Mouse (Mus musculus) heart, embryonic 13.5 days (tissue): ENCODE measurements around the gene Plin4. TPM values are rescaled to one million over a fixed set of nuclear protein-coding genes. Genes with fewer than 3 reads are reported as not detected.
"Not testable (repeated sequence)": the region's sequence is repeated elsewhere in the genome, so short reads cannot be mapped to it uniquely, and the experiment has no call there.

ENCODE experiments used
- ATAC-seq: fragments of 200-750 bp; cut with Nextera tagmentation; 2 replicates; pipeline ENCODE4 v1.8.0; 2017; ENCODE audit warnings: moderate TSS enrichment; ENCODE audit not compliant: insufficient number of reproducible peaks, low FRiP score, low TSS enrichment; ENCODE audit errors: extremely low read depth
- H3K27ac ChIP-seq: fragments of 300-500 bp; sonication (generic); replicated peaks from 2 replicates; pipeline ENCODE4 v1.5.1; 2015; ENCODE audit warnings: moderate library complexity, mild to moderate bottlenecking, inconsistent platforms
- H3K27me3 ChIP-seq: fragments of 300-500 bp; sonication (generic); replicated peaks from 2 replicates; pipeline ENCODE4 v1.6.1; 2015; ENCODE audit warnings: mild to moderate bottlenecking, inconsistent platforms
- H3K36me3 ChIP-seq: fragments of 300-500 bp; sonication (generic); 2 replicates; pipeline ENCODE4 v1.6.1; 2015; ENCODE audit warnings: mild to moderate bottlenecking, inconsistent platforms
- H3K4me1 ChIP-seq: fragments of 300-500 bp; sonication (generic); 2 replicates; pipeline ENCODE4 v1.6.1; 2015; ENCODE audit warnings: inconsistent platforms
- H3K4me2 ChIP-seq: fragments of 300-500 bp; sonication (generic); 2 replicates; pipeline ENCODE4 v1.6.1; 2015; ENCODE audit warnings: inconsistent platforms, mild to moderate bottlenecking, moderate library complexity
- H3K4me3 ChIP-seq: fragments of 300-500 bp; sonication (generic); 2 replicates; pipeline ENCODE4 v1.5.1; 2015; ENCODE audit warnings: moderate library complexity, mild to moderate bottlenecking, inconsistent platforms
- H3K9ac ChIP-seq: fragments of 300-500 bp; sonication (generic); 2 replicates; pipeline ENCODE4 v1.6.1; 2015; ENCODE audit warnings: inconsistent platforms, mild to moderate bottlenecking, moderate library complexity
- H3K9me3 ChIP-seq: fragments of 300-500 bp; sonication (generic); 2 replicates; pipeline ENCODE4 v1.6.1; 2016; ENCODE audit warnings: inconsistent platforms
- WGBS: fragments of 180-500 bp; shearing (Covaris S2); methylation state at CpG from one replicate; pipeline ENCODE4 v1.1.7; 2015; ENCODE audit warnings: mixed read lengths; 5-methylcytosine and 5-hydroxymethylcytosine counted together
- polyA plus RNA-seq: library from polyadenylated mRNA; unstranded; fragments of >200 nt; fragmentation: Nextera tagmentation; extraction: Ambion mirVana; gene quantifications from 2 replicates; pipeline ENCODE4 v1.2.1, GENCODE M21; 2015

Plin4 gene
- polyA plus RNA-seq, 1 experiment from 2014 or later = 0.07 TPM

DNA sequence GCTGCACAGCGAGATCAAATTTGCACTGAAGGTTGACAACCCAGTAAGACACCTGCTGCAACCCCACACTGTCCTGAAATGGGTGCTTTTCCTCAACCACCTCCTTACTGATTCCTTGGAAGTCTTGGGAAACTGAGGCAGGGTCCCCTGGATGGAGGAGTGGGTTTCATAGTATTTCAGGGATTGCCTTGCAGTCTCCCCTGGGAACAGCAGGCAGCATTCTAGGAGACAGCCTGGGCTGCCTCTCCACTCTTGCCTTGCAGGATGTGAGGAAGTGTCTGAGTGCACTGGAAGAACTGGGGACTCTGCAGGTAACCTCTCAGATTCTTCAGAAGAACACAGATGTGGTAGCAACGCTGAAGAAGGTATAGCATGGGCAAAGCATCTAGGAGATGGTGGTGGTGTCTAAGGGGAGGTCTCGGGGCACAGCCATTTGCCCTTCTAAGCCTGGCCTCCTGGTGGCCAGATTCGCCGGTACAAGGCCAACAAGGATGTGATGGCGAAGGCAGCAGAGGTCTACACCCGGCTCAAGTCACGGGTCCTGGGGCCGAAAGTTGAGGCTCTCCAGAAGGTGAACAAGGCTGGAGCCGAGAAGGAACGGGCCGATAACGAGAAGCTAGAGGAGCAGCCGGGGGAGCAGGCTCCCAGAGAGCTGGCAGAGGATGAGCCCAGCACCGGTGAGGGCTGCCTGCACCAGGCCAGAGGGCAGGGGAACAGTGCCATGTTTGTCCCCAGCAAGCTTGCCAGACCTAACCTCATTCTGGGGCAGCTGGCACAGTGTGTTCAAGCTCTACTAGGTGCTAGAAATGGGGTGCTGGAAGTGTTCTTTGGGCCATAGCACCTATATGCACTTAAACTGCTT lies 10.7 kb downstream of the Plin4 start:
- Histone ChIP-seq H3K4me1 (no peaks in the 10 kb centered on the region), H3K27me3 (no peaks in the 10 kb centered on the region), H3K9ac (no peak overlapping the region), H3K4me2 (no peak overlapping the region), H3K4me3 (no peak overlapping the region), H3K9me3 (no peaks in the 10 kb centered on the region), H3K36me3 (peaks cover 98% of the 10 kb centered on the region), H3K27ac (no peak overlapping the region)
- ATAC-seq = no peak
- 83% methylated on average over 15 of the region's 15 CpGs for WGBS

DNA sequence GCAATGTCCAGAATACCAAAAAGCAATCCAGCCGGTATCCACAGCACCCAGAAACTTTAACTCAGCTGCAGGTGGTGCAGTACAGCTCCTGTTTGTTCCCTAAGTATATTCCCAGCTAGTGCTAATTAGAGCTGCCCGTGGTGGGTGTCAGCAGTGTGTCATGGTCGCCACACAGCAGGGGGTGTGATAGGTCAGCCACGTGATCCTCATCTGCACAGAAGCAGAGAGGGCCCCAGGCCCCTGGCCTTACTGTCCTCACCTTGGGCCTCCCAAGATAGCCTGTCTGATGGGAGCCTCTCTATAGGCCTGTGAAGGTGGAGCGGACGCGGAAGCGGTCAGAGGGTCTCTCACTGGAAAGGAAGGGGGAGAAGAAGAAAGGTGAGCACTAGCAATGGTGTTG lies 11.4 kb downstream of the Plin4 start:
- Histone ChIP-seq H3K9me3 (no peaks in the 10 kb centered on the region), H3K4me2 (no peak overlapping the region), H3K27me3 (no peaks in the 10 kb centered on the region), H3K36me3 (peaks cover 97% of the 10 kb centered on the region), H3K4me1 (no peaks in the 10 kb centered on the region), H3K9ac (no peak overlapping the region), H3K27ac (no peak overlapping the region), H3K4me3 (no peak overlapping the region)
- WGBS = 90% methylated on average over 8 of the region's 8 CpGs
- ATAC-seq = no peak

DNA sequence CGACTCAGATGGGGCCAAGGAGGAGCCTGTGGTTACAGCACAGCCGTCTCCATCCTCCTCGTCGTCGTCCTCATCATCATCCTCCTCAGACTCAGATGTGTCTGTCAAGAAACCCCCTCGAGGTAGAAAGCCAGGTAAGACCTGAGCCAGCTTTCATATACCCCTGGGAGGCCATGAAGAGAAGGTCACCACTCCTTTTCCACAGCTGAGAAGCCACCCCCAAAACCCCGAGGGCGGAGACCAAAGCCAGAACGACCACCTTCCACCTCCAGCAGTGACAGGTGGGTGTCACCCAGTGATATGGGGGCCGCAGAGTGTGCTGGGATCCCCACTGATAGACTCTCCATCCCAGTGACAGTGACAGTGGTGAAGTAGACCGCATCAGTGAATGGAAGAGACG lies 12.7 kb downstream of the Plin4 start:
- H3K36me3 ChIP-seq = peaks cover 91% of the 10 kb centered on the region
- no peaks in the 10 kb centered on the region for H3K27me3 ChIP-seq
- ATAC-seq = no peak
- H3K4me2 ChIP-seq = no peak overlapping the region
- H3K4me3 ChIP-seq = no peak overlapping the region
- no peaks in the 10 kb centered on the region for H3K4me1 ChIP-seq
- WGBS = 90% methylated on average over 12 of the region's 12 CpGs
- H3K9ac ChIP-seq = no peak overlapping the region
- no peaks in the 10 kb centered on the region for H3K9me3 ChIP-seq
- H3K27ac ChIP-seq = no peak overlapping the region

DNA sequence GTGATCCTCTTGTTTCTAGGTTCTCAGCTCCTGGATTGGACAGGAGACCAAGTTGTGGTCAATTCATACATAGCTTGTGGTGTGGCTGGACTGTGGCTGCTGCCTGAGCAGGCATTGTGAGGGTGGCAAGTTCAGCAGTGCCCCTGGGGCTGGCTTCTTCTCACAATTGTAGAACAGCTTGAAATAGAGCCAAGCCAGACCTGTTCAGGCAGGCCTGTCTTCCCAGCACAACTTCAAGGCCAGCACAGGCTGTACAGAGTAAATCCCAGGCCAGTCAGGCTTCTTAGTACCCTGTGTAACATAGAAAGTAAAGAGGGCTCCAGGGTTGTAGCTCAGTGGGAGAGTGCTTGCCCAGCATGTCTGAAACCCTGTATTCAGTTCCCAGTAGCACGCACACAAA lies 16.8 kb downstream of the Plin4 start:
- 86% methylated on average over 1 of the region's 1 CpGs for WGBS
- Histone ChIP-seq H3K4me2 (no peak overlapping the region), H3K4me1 (no peaks in the 10 kb centered on the region), H3K27me3 (no peaks in the 10 kb centered on the region), H3K4me3 (no peak overlapping the region), H3K9ac (0 out of 2 replicates have a peak overlapping the region, but pooled peaks have one; percentile 0), H3K27ac (no peak overlapping the region), H3K9me3 (no peaks in the 10 kb centered on the region), H3K36me3 (peaks cover 76% of the 10 kb centered on the region)
- no peak for ATAC-seq

DNA sequence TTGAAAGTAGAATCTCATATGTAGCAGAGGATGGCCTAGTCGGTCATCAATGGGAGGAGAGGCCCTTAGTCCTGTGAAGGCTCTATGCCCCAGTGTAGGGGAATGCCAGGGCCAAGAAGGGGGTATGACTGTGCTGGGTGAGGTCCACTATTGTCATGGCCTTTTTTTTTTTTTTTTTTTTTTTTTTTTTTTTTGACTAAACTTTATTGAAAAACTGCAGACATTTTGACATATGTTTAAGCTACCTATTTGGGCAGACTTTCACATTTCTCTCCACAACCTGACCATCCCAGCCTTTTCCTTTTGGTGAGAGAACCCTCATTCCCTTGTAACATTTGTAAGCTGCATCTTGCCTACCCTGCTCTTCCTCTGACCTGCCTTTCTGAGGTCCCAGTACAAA lies 17.3 kb downstream of the Plin4 start:
- no peaks in the 10 kb centered on the region for H3K27me3 ChIP-seq
- 76% methylated on average over 1 of the region's 1 CpGs for WGBS
- H3K27ac ChIP-seq = no peak overlapping the region
- ATAC-seq = no peak
- H3K36me3 ChIP-seq = peaks cover 75% of the 10 kb centered on the region
- no peaks in the 10 kb centered on the region for H3K4me1 ChIP-seq
- H3K4me2 ChIP-seq = no peak overlapping the region
- 0 out of 2 replicates have a peak overlapping the region, but pooled peaks have one; percentile 0 for H3K9ac ChIP-seq
- no peak overlapping the region for H3K4me3 ChIP-seq
- H3K9me3 ChIP-seq = no peaks in the 10 kb centered on the region

DNA sequence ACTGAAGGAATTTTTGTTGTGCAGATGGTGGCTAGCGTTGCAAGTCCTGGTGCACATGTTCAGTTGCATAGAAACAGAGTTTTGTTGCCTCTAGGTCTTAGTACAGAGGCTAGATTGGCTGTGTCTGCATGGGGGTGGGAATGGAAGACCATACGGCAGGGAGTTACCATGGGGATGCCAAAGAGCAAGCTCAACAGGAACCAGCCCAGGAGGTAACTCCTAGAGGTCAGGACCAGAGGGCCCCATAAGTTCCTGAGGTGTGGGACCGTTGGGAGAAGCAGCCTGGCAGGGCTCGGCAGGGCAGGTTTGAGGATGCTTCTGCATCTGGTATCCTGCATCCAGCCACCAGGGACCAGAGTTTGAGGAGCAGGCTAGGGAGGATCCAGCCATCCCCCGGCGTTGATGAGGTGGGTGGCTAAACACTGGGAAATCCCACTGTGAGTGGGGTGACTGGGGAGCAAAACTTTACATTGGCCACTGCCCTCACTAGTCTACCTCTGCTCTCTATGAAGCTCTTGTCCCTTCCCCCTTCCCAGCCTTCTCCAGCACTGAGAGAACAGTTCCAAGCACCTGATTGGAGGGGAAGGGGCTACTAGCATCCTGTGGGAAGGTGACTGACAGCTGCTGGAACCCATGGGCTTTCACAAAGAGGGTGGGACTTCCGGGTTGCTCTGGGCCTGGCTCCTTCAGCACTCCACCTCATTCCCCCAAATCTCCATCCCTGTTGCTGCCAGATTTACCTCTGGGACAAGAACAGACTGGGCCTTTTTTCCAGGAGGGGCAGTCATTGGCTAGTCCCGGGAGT lies 28.6 kb downstream of the Plin4 start:
- Histone ChIP-seq H3K9me3 (no peaks in the 10 kb centered on the region), H3K9ac (peak overlapping the region; percentile 94), H3K4me2 (peak overlapping the region; percentile 100), H3K27ac (peak overlapping the region; percentile 70; the same call in 1 of the 2 replicates), H3K4me3 (peak overlapping the region; percentile 84), H3K4me1 (peaks cover 29% of the 10 kb centered on the region), H3K36me3 (peaks cover 38% of the 10 kb centered on the region), H3K27me3 (no peaks in the 10 kb centered on the region)
- WGBS = 6% methylated on average over 8 of the region's 8 CpGs
- no peak for ATAC-seq

DNA sequence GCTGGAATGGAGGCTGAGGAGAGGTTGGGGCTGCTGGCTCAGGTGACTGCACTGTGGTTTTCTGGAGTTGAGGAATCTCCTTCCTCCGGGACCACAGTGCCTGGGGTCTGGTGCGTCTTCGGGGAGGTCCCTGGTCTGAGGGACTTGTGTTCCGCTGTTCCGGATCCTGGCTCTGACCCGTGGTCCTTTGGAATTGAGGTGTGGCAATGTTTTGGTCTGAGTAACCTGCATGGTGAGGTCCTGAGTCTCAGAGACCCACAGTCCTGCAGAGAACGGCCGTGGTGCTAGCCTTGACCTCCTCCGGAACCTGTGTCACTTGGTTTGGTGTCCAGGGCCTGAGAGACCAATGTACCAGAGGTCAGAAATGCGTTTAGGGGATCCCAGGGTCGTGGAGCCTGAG lies 29.7 kb downstream of the Plin4 start:
- 3% methylated on average over 11 of the region's 11 CpGs for WGBS
- H3K9me3 ChIP-seq = no peaks in the 10 kb centered on the region
- H3K4me1 ChIP-seq = peaks cover 36% of the 10 kb centered on the region
- H3K9ac ChIP-seq = peak overlapping the region; percentile 94
- H3K4me2 ChIP-seq = peak overlapping the region; percentile 100
- H3K27ac ChIP-seq = peak overlapping the region; percentile 70
- no peaks in the 10 kb centered on the region for H3K27me3 ChIP-seq
- no peak for ATAC-seq
- H3K36me3 ChIP-seq = peaks cover 27% of the 10 kb centered on the region
- peak overlapping the region; percentile 84 for H3K4me3 ChIP-seq

DNA sequence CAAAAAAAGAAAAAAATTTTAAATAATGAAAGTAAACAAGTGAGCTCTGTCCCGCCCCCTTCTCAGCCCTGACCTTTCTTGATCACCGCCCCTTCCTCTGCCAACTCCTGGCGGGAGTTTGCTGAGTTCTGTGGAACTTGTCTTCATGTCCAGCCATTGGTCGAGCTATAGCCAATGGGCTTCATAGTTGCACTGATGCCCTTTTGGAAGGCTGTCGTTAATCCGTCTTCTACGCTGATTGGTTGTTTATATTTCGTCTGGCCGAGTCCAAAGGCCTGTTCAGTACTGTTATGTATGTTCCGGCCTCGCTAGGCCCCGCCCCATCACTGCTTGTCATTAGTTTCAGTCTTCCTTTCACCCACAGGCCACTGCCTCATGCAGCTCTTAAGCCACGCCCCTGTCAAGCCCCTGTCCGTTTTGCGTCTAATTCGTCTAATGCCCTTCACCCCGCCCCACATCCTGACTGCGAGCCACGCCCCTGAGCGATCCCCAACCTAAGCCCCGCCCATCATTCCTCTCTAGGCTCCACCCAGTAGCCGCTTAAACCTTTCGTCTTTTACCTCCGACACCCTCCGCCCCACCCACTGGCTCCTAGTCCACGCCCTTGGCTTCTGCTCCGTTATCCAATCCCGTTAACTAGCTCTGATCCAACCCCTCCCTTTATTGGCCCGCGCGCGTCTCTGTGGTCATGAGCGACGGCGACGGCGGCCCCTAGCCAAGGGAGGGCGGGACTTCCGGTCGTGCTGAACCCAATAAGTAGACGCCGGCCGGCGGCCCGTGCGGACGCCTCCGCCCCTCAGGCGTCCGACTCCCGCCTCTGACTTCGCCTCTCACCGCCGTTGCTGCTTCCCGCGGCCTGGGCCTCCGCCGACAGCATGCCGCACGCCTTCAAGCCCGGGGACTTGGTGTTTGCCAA lies 30.5 kb downstream of the Plin4 start, which contains the start of gene Hdgfl2:
Gene Hdgfl2, plus strand, starts transcription at position 755 of the 916 bp plus-strand sequence.
- H3K4me2 ChIP-seq = peak within 1 kb of the TSS; percentile 100
- H3K9ac ChIP-seq = peak within 1 kb of the TSS; percentile 94
- H3K4me1 ChIP-seq = peaks cover 39% of the 10 kb centered on the region
- peaks cover 22% of the 10 kb centered on the region for H3K36me3 ChIP-seq
- under 1% methylated on average over 61 of the region's 61 CpGs for WGBS
- ATAC-seq = peak; percentile 88
- no peaks in the 10 kb centered on the region for H3K27me3 ChIP-seq
- H3K27ac ChIP-seq = peak within 1 kb of the TSS; percentile 77
- H3K4me3 ChIP-seq = peak within 1 kb of the TSS; percentile 84
- H3K9me3 ChIP-seq = no peaks in the 10 kb centered on the region

DNA sequence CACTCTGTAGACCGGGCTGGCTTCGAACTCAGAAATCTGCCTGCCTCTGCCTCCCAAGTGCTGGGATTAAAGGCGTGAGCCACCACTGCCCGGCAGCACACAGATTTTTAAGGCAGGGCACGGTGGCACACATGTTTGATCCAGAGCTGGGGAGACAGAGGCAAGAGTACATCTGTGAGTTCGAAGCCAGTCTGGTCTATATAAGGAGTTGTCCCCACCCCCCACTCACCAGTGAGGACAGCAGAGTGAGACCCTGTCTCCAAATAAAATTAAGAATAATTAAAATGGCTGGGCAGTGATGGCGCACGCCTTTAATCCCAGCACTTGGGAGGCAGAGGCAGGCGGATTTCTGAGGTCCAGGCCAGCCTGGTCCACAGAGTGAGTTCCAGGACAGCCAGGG lies 31.2 kb downstream of the Plin4 start:
- Histone ChIP-seq H3K9ac (peak overlapping the region; percentile 50), H3K36me3 (peaks cover 18% of the 10 kb centered on the region), H3K27ac (peak overlapping the region; percentile 77), H3K4me2 (peak overlapping the region; percentile 66), H3K4me3 (peak overlapping the region; percentile 84), H3K4me1 (peaks cover 46% of the 10 kb centered on the region)
- ATAC-seq, H3K9me3 ChIP-seq, H3K27me3 ChIP-seq: not testable (repeated sequence)
- WGBS = 58% methylated on average over 9 of the region's 9 CpGs

DNA sequence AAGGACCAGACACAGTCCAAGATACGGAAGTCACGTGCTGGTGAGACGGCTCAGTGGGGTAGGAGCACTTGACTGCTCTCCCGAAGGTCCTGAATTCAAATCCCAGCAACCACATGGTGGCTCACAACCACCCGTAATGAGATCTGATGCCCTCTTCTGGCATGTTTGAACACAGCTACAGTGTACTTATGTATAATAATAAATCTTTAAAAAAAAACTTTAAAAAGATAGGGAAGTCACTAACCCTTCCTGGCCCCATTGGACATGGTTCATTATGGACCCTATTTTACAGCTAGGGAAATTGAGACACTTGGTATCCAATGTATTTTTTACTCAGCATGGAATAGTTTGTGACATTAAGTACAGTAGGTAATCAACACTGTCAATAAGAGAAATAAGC lies 32.1 kb downstream of the Plin4 start:
- Histone ChIP-seq H3K36me3 (peaks cover 18% of the 10 kb centered on the region), H3K27ac (no peak overlapping the region), H3K4me3 (no peak overlapping the region), H3K9me3 (no peaks in the 10 kb centered on the region), H3K4me1 (peaks cover 50% of the 10 kb centered on the region), H3K27me3 (no peaks in the 10 kb centered on the region), H3K9ac (no peak overlapping the region), H3K4me2 (no peak overlapping the region)
- ATAC-seq = no peak
- 85% methylated on average over 5 of the region's 5 CpGs for WGBS
